Mouse (Mus musculus): ENCODE data around the gene Sgk1. TPM values are rescaled to one million over a fixed set of nuclear protein-coding genes. Genes with fewer than 3 reads are reported as not detected.

Gene Sgk1
- polyA plus RNA-seq, 1 experiment from 2014 or later: 71.0 TPM

GRCm38 (mm10) chr10:21996660-21997447 lies 114.9 kb downstream of the Sgk1 start:
- ATAC-seq (ENCODE audit: low read depth): no peak
- WGBS: 85% methylated on average over 14 of the region's 14 CpGs
- Histone ChIP-seq H3K4me3 (ENCODE audit: low read length) (peak overlapping the region; percentile 80), H3K9ac (ENCODE audit: low read length) (no peak overlapping the region), H3K4me2 (ENCODE audit: low read depth, low read length) (peak overlapping the region; percentile 36), H3K9me3 (ENCODE audit: control insufficient read depth, low read length) (no peaks in the 10 kb centered on the region), H3K27ac (ENCODE audit: low read length) (no peak overlapping the region), H3K27me3 (ENCODE audit: control insufficient read depth, insufficient read depth, low read depth, low read length) (no peaks in the 10 kb centered on the region), H3K4me1 (replicated peaks; ENCODE audit: control insufficient read depth, insufficient read depth, low read length) (0 out of 2 replicates have a peak, but pooled peaks cover 6% of the 10 kb centered on the region), H3K36me3 (ENCODE audit: control insufficient read depth, insufficient read depth, low read length) (no peaks in the 10 kb centered on the region)

- Histone ChIP-seq H3K4me3 (ENCODE audit: low read length) (peak overlapping the region; percentile 80), H3K4me2 (ENCODE audit: low read depth, low read length) (peak overlapping the region; percentile 36), H3K9ac (ENCODE audit: low read length) (no peak overlapping the region), H3K36me3 (ENCODE audit: control insufficient read depth, insufficient read depth, low read length) (no peaks in the 10 kb centered on the region), H3K9me3 (ENCODE audit: control insufficient read depth, low read length) (no peaks in the 10 kb centered on the region), H3K4me1 (replicated peaks; ENCODE audit: control insufficient read depth, insufficient read depth, low read length) (0 out of 2 replicates have a peak, but pooled peaks cover 3% of the 10 kb centered on the region), H3K27me3 (ENCODE audit: control insufficient read depth, insufficient read depth, low read depth, low read length) (no peaks in the 10 kb centered on the region), H3K27ac (ENCODE audit: low read length) (no peak overlapping the region)
- 71% methylated on average over 12 of the region's 12 CpGs for WGBS
- no peak for ATAC-seq (ENCODE audit: low read depth)
These were observed 115.7 kb downstream of the Sgk1 start for GRCm38 (mm10) chr10:21997550-21998204.

- no peak for ATAC-seq (ENCODE audit: low read depth)
- no peaks in the 10 kb centered on the region for H3K9me3 ChIP-seq (ENCODE audit: control insufficient read depth, low read length)
- H3K4me3 ChIP-seq (ENCODE audit: low read length): peak overlapping the region; percentile 28
- H3K27ac ChIP-seq (ENCODE audit: low read length): no peak overlapping the region
- H3K36me3 ChIP-seq (ENCODE audit: control insufficient read depth, insufficient read depth, low read length): no peaks in the 10 kb centered on the region
- H3K4me1 ChIP-seq (replicated peaks; ENCODE audit: control insufficient read depth, insufficient read depth, low read length): no peaks in the 10 kb centered on the region
- H3K27me3 ChIP-seq (ENCODE audit: control insufficient read depth, insufficient read depth, low read depth, low read length): no peaks in the 10 kb centered on the region
- 0 out of 2 replicates have a peak overlapping the region, but pooled peaks have one; percentile 17 for H3K9ac ChIP-seq (ENCODE audit: low read length)
- peak overlapping the region; percentile 36 for H3K4me2 ChIP-seq (ENCODE audit: low read depth, low read length)
- WGBS: 77% methylated on average over 28 of the region's 28 CpGs
These were observed 116.7 kb downstream of the Sgk1 start for GRCm38 (mm10) chr10:21998503-21999180.

GRCm38 (mm10) chr10:22000491-22001306 lies 118.7 kb downstream of the Sgk1 start:
- H3K4me2 ChIP-seq (ENCODE audit: low read depth, low read length): no peak overlapping the region
- 62% methylated on average over 10 of the region's 10 CpGs for WGBS
- ATAC-seq (ENCODE audit: low read depth): no peak

GRCm38 (mm10) chr10:22001621-22002020 lies 119.6 kb downstream of the Sgk1 start:
- Histone ChIP-seq H3K4me1 (replicated peaks; ENCODE audit: control insufficient read depth, insufficient read depth, low read length) (no peaks in the 10 kb centered on the region), H3K4me2 (ENCODE audit: low read depth, low read length) (no peak overlapping the region), H3K9me3 (ENCODE audit: control insufficient read depth, low read length) (no peaks in the 10 kb centered on the region), H3K36me3 (ENCODE audit: control insufficient read depth, insufficient read depth, low read length) (no peaks in the 10 kb centered on the region), H3K27me3 (ENCODE audit: control insufficient read depth, insufficient read depth, low read depth, low read length) (no peaks in the 10 kb centered on the region), H3K27ac (ENCODE audit: low read length) (no peak overlapping the region), H3K4me3 (ENCODE audit: low read length) (no peak overlapping the region), H3K9ac (ENCODE audit: low read length) (no peak overlapping the region)
- ATAC-seq (ENCODE audit: low read depth): no peak
- 63% methylated on average over 3 of the region's 5 CpGs for WGBS

More at GRCm38 (mm10) chr10:22000491-22001306, 118.7 kb downstream of the Sgk1 start:
- Histone ChIP-seq H3K4me1 (replicated peaks; ENCODE audit: control insufficient read depth, insufficient read depth, low read length) (no peaks in the 10 kb centered on the region), H3K9ac (ENCODE audit: low read length) (no peak overlapping the region), H3K4me3 (ENCODE audit: low read length) (no peak overlapping the region), H3K27me3 (ENCODE audit: control insufficient read depth, insufficient read depth, low read depth, low read length) (no peaks in the 10 kb centered on the region), H3K9me3 (ENCODE audit: control insufficient read depth, low read length) (no peaks in the 10 kb centered on the region), H3K27ac (ENCODE audit: low read length) (no peak overlapping the region), H3K36me3 (ENCODE audit: control insufficient read depth, insufficient read depth, low read length) (no peaks in the 10 kb centered on the region)

GRCm38 (mm10) chr10:22004763-22005162 lies 122.8 kb downstream of the Sgk1 start:
- Histone ChIP-seq H3K4me2 (ENCODE audit: low read depth, low read length) (no peak overlapping the region), H3K9ac (ENCODE audit: low read length) (no peak overlapping the region), H3K9me3 (ENCODE audit: control insufficient read depth, low read length) (no peaks in the 10 kb centered on the region), H3K27me3 (ENCODE audit: control insufficient read depth, insufficient read depth, low read depth, low read length) (no peaks in the 10 kb centered on the region), H3K36me3 (ENCODE audit: control insufficient read depth, insufficient read depth, low read length) (no peaks in the 10 kb centered on the region), H3K27ac (ENCODE audit: low read length) (no peak overlapping the region), H3K4me1 (replicated peaks; ENCODE audit: control insufficient read depth, insufficient read depth, low read length) (no peaks in the 10 kb centered on the region), H3K4me3 (ENCODE audit: low read length) (no peak overlapping the region)
- WGBS: 65% methylated on average over 5 of the region's 5 CpGs
- ATAC-seq (ENCODE audit: low read depth): no peak

- no peak for ATAC-seq (ENCODE audit: low read depth)
- H3K9ac ChIP-seq (ENCODE audit: low read length): no peak overlapping the region
- no peaks in the 10 kb centered on the region for H3K4me1 ChIP-seq (replicated peaks; ENCODE audit: control insufficient read depth, insufficient read depth, low read length)
- H3K36me3 ChIP-seq (ENCODE audit: control insufficient read depth, insufficient read depth, low read length): no peaks in the 10 kb centered on the region
- H3K4me2 ChIP-seq (ENCODE audit: low read depth, low read length): no peak overlapping the region
- no peaks in the 10 kb centered on the region for H3K9me3 ChIP-seq (ENCODE audit: control insufficient read depth, low read length)
- H3K27ac ChIP-seq (ENCODE audit: low read length): no peak overlapping the region
- no peak overlapping the region for H3K4me3 ChIP-seq (ENCODE audit: low read length)
- H3K27me3 ChIP-seq (ENCODE audit: control insufficient read depth, insufficient read depth, low read depth, low read length): no peaks in the 10 kb centered on the region
- WGBS: 81% methylated on average over 10 of the region's 10 CpGs
These were observed 125.3 kb downstream of the Sgk1 start for GRCm38 (mm10) chr10:22007160-22007801.

- H3K4me2 ChIP-seq (ENCODE audit: low read depth, low read length): no peak overlapping the region
- 36% methylated on average over 4 of the region's 4 CpGs for WGBS
- H3K4me1 ChIP-seq (replicated peaks; ENCODE audit: control insufficient read depth, insufficient read depth, low read length): no peaks in the 10 kb centered on the region
- no peaks in the 10 kb centered on the region for H3K36me3 ChIP-seq (ENCODE audit: control insufficient read depth, insufficient read depth, low read length)
- no peaks in the 10 kb centered on the region for H3K9me3 ChIP-seq (ENCODE audit: control insufficient read depth, low read length)
- no peak overlapping the region for H3K27ac ChIP-seq (ENCODE audit: low read length)
- no peaks in the 10 kb centered on the region for H3K27me3 ChIP-seq (ENCODE audit: control insufficient read depth, insufficient read depth, low read depth, low read length)
- ATAC-seq (ENCODE audit: low read depth): no peak
- H3K9ac ChIP-seq (ENCODE audit: low read length): no peak overlapping the region
- H3K4me3 ChIP-seq (ENCODE audit: low read length): no peak overlapping the region
These were observed 125.8 kb downstream of the Sgk1 start for GRCm38 (mm10) chr10:22007802-22008172.
